Mouse (Mus musculus) hindbrain, embryonic 16.5 days (tissue): ENCODE measurements around the gene Smad1. TPM values are rescaled to one million over a fixed set of nuclear protein-coding genes. Genes with fewer than 3 reads are reported as not detected.

Experiments
- ATAC-seq: fragments of 200-750 bp; cut with Nextera tagmentation; 2 replicates; pipeline ENCODE4 v1.8.0; 2017; ENCODE audit warnings: moderate TSS enrichment, moderate library complexity
- H3K27ac ChIP-seq: fragments of 300-500 bp; sonication (generic); 2 replicates; pipeline ENCODE4 v1.5.1; 2014; ENCODE audit warnings: low read depth, mild to moderate bottlenecking, control low read depth, low read length, moderate library complexity
- H3K27me3 ChIP-seq: fragments of 300-500 bp; sonication (generic); replicated peaks from 2 replicates; pipeline ENCODE4 v1.6.1; 2014; ENCODE audit warnings: low read length; ENCODE audit not compliant: control insufficient read depth, insufficient read depth
- H3K36me3 ChIP-seq: fragments of 300-500 bp; sonication (generic); 2 replicates; pipeline ENCODE4 v1.6.1; 2014; ENCODE audit warnings: mild to moderate bottlenecking, low read length, moderate library complexity, mixed read lengths; ENCODE audit not compliant: control insufficient read depth, insufficient read depth
- H3K4me1 ChIP-seq: fragments of 300-500 bp; sonication (generic); 2 replicates; pipeline ENCODE4 v1.6.1; 2014; ENCODE audit warnings: low read depth, low read length; ENCODE audit not compliant: control insufficient read depth, insufficient read depth
- H3K4me2 ChIP-seq: fragments of 300-500 bp; sonication (generic); 2 replicates; pipeline ENCODE4 v1.6.1; 2014; ENCODE audit warnings: mild to moderate bottlenecking, low read length, control low read depth, moderate library complexity
- H3K4me3 ChIP-seq: fragments of 300-500 bp; sonication (generic); 2 replicates; pipeline ENCODE4 v1.5.1; 2014; ENCODE audit warnings: mild to moderate bottlenecking, low read length, control low read depth, moderate library complexity
- H3K9ac ChIP-seq: fragments of 300-500 bp; sonication (generic); 2 replicates; pipeline ENCODE4 v1.6.1; 2014; ENCODE audit warnings: low read depth, mild to moderate bottlenecking, control low read depth, low read length, moderate library complexity
- H3K9me3 ChIP-seq: fragments of 300-500 bp; sonication (generic); 2 replicates; pipeline ENCODE4 v1.6.1; 2014; ENCODE audit warnings: mild to moderate bottlenecking, low read length, moderate library complexity; ENCODE audit not compliant: control insufficient read depth
- whole genome bisulfite sequencing: fragments of 180-500 bp; shearing (Covaris S2); extraction: QIAGEN DNeasy Blood & Tissue Kit; methylation state at CpG from one replicate; pipeline ENCODE4 v1.1.7; 2014; 5-methylcytosine and 5-hydroxymethylcytosine counted together
- polyA plus RNA-seq: library from polyadenylated mRNA; unstranded; fragments of >200 nt; fragmentation: Nextera tagmentation; extraction: Ambion mirVana; gene quantifications from 2 replicates; pipeline ENCODE4 v1.2.1, GENCODE M21; 2015

Gene Smad1
- polyA plus RNA-seq, 1 experiment from 2014 or later = 55.2 TPM

DNA sequence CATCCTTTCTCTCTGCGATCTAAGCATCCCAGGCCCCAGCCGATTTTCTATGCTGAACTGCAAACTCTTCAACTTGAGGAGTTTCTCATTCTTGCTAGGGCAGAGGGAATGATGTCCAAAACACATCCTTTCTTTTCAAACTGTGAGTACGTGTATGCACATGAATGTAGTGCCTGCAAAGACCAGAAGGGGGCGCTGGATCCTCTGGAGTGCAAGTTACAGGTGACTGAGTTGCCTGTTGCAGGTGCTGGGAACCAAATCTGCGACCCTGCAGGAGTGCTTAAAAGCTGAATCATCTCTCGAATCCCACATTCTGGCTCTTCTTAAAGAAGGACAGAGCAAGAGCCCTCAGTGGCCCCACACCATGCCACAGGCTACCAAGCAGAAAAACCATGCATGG lies 13.0 kb downstream of the Smad1 start:
- no peak for ATAC-seq
- 77% methylated on average over 6 of the region's 6 CpGs for WGBS
- no peaks in the 10 kb centered on the region for H3K36me3 ChIP-seq
- peaks cover 19% of the 10 kb centered on the region for H3K4me1 ChIP-seq
- no peak overlapping the region for H3K9ac ChIP-seq
- no peak overlapping the region for H3K4me3 ChIP-seq
- H3K27ac ChIP-seq = no peak overlapping the region
- no peak overlapping the region for H3K4me2 ChIP-seq
- no peaks in the 10 kb centered on the region for H3K9me3 ChIP-seq
- H3K27me3 ChIP-seq = no peaks in the 10 kb centered on the region

DNA sequence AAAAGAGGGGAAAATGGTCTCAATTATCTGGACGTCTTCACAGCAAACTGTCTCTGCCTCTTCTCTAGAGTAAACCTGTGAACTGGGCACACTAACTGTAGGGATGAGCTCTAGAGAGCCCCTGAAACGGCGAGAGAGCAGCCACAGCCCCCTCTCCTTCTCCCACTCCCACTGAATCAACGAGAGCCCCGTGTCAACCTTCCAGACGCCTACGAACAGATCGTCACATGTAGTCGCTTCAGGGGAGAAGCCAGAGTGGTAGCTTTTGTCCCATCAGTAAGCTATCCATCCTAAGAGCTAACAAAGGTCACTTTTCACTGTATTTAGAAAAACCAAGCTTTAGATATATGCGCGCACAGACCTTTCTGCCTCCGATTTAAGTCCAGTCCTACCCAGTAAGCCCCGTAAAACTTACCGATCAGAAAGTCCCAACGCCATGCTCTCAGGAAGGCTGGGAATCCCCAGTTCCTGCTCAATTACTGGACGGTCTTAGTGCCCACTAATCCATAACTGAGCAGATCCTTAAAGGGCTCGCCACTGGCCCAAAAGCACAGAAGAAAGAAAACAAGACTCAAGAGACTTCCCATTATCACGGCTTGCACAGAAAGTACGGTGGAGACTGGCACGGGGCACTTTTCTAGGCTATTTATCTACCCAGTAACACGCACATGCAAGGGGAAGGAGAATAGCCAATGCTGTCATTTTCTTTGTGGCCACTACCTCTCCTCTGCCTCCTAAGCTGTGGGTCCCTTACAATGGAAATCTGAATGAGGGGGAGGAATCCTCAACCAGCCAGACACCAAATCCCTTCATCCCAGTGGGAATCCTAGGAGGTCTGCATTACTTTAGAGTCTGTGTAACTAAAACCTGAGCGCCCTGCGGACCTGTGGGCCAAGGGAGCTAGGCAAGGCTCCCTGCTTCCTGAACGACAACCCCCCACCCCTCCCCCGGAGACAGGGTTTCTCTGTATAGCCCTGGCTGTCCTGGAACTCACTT lies 14.7 kb downstream of the Smad1 start:
- Histone ChIP-seq H3K27ac (no peak overlapping the region), H3K9me3 (no peaks in the 10 kb centered on the region), H3K4me2 (peak overlapping the region; percentile 29), H3K4me3 (no peak overlapping the region), H3K9ac (no peak overlapping the region), H3K27me3 (no peaks in the 10 kb centered on the region), H3K4me1 (peaks cover 19% of the 10 kb centered on the region), H3K36me3 (no peaks in the 10 kb centered on the region)
- ATAC-seq = no peak
- 26% methylated on average over 25 of the region's 25 CpGs for WGBS

DNA sequence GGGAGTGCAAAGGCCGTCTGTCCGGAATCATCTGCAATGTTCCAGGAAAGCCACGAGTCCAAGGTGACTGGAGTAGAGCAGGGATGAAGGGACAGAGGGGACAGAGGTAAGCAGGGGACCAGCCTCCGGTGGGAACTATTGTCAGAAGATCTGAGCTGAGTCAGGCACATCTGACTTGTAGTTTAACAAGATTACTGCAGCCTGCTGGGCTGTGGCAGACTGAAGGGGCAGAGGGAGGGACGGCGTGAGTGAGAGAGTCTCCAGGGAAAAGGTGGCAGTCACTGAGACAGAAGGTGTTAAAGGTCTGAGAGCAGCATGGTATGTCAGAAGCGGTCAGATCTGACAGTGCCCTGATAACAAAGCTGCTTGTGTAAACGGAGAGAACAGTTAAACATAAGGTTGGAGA lies 16.5 kb downstream of the Smad1 start:
- 0 out of 2 replicates have a peak, but pooled peaks have one; percentile 16 for ATAC-seq
- Histone ChIP-seq H3K36me3 (no peaks in the 10 kb centered on the region), H3K4me1 (peaks cover 19% of the 10 kb centered on the region), H3K4me2 (no peak overlapping the region), H3K27me3 (no peaks in the 10 kb centered on the region), H3K27ac (no peak overlapping the region), H3K9me3 (no peaks in the 10 kb centered on the region), H3K4me3 (no peak overlapping the region), H3K9ac (no peak overlapping the region)
- 12% methylated on average over 8 of the region's 8 CpGs for WGBS

GRCm38 (mm10) chr8:79381771-79382170 lies 17.5 kb downstream of the Smad1 start:
- Histone ChIP-seq H3K9ac (no peak overlapping the region), H3K36me3 (no peaks in the 10 kb centered on the region), H3K27me3 (no peaks in the 10 kb centered on the region), H3K27ac (no peak overlapping the region), H3K4me2 (no peak overlapping the region), H3K9me3 (no peaks in the 10 kb centered on the region), H3K4me1 (peaks cover 19% of the 10 kb centered on the region), H3K4me3 (no peak overlapping the region)
- peak; percentile 46; the same call in 1 of the 2 replicates for ATAC-seq
- WGBS = 39% methylated on average over 6 of the region's 6 CpGs

- no peak for ATAC-seq
- Histone ChIP-seq H3K27me3 (no peaks in the 10 kb centered on the region), H3K9me3 (no peaks in the 10 kb centered on the region), H3K4me3 (no peak overlapping the region), H3K4me2 (no peak overlapping the region), H3K27ac (no peak overlapping the region), H3K36me3 (no peaks in the 10 kb centered on the region), H3K4me1 (peaks cover 19% of the 10 kb centered on the region), H3K9ac (no peak overlapping the region)
- WGBS = 56% methylated on average over 1 of the region's 1 CpGs
These were observed 18.9 kb downstream of the Smad1 start for GRCm38 (mm10) chr8:79380386-79380785.

DNA sequence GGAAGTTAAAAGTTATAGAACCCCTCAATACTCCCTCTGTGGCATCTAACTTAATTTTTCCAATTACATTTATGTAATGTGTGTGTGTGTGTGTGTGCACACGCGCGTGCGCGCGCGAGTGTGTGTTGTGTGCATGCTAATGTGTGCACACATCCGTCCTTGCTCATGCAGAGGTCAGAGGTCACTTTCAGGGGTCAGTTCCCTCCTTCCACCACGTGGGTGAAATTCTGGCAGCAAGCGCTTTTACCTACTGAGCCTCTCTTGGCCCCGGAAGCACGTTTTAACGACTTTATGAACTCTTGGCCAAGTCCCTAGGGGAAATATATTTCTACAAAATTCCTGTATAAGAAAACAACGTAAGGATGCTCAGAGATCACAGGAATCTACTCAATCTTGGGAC lies 19.3 kb downstream of the Smad1 start:
- ATAC-seq = no peak
- no peak overlapping the region for H3K9ac ChIP-seq
- H3K4me2 ChIP-seq = no peak overlapping the region
- H3K36me3 ChIP-seq = no peaks in the 10 kb centered on the region
- H3K4me3 ChIP-seq = no peak overlapping the region
- no peak overlapping the region for H3K27ac ChIP-seq
- no peaks in the 10 kb centered on the region for H3K9me3 ChIP-seq
- WGBS = 69% methylated on average over 14 of the region's 14 CpGs
- H3K4me1 ChIP-seq = peaks cover 19% of the 10 kb centered on the region
- no peaks in the 10 kb centered on the region for H3K27me3 ChIP-seq

GRCm38 (mm10) chr8:79376648-79377047 lies 22.7 kb downstream of the Smad1 start:
- no peaks in the 10 kb centered on the region for H3K9me3 ChIP-seq
- H3K36me3 ChIP-seq = no peaks in the 10 kb centered on the region; the same call in 1 of the 2 replicates
- ATAC-seq = no peak
- no peak overlapping the region for H3K4me3 ChIP-seq
- no peak overlapping the region for H3K4me2 ChIP-seq
- no peak overlapping the region for H3K9ac ChIP-seq
- H3K27me3 ChIP-seq = no peaks in the 10 kb centered on the region
- no peak overlapping the region for H3K27ac ChIP-seq
- WGBS = 92% methylated on average over 9 of the region's 9 CpGs
- peaks cover 13% of the 10 kb centered on the region for H3K4me1 ChIP-seq

DNA sequence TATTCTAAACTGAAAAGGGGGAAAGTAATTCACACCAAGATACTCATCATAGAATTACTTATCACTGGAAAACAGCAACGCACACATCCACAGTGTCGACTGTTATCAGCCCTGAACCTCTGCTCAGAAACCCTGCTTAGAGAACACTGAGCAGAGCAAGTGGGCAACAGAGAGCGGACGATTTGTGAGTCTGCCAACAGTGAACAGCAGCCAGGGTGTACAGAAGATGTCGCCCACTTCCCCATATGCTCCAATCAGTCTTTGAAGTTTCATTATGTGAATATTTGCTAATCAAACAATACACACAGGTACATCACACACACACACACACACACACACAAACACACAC lies 23.6 kb downstream of the Smad1 start:
- Histone ChIP-seq H3K36me3 (no peaks in the 10 kb centered on the region; the same call in 1 of the 2 replicates), H3K9me3 (no peaks in the 10 kb centered on the region), H3K27ac (no peak overlapping the region), H3K9ac (no peak overlapping the region), H3K27me3 (no peaks in the 10 kb centered on the region), H3K4me3 (no peak overlapping the region), H3K4me2 (no peak overlapping the region), H3K4me1 (peaks cover 11% of the 10 kb centered on the region)
- ATAC-seq = no peak
- 79% methylated on average over 5 of the region's 5 CpGs for WGBS

- no peak overlapping the region for H3K27ac ChIP-seq
- no peaks in the 10 kb centered on the region for H3K9me3 ChIP-seq
- no peak overlapping the region for H3K9ac ChIP-seq
- H3K27me3 ChIP-seq = no peaks in the 10 kb centered on the region
- peaks cover 11% of the 10 kb centered on the region for H3K4me1 ChIP-seq
- no peak for ATAC-seq
- WGBS = 78% methylated on average over 13 of the region's 13 CpGs
- H3K4me2 ChIP-seq = no peak overlapping the region
- H3K36me3 ChIP-seq = peaks cover under 1% of the 10 kb centered on the region
- no peak overlapping the region for H3K4me3 ChIP-seq
These were observed 24.1 kb downstream of the Smad1 start for GRCm38 (mm10) chr8:79375074-79375774.
